Mouse (Mus musculus): ENCODE measurements around the gene Rab17.

GRCm38 (mm10) chr1:90967583-90967982, 1.9 kb downstream of the Rab17 start:
- no peak for TF ChIP-seq CTCF (conservative IDR thresholded peaks at IDR 0.05; ENCODE audit: low read length)
- TF ChIP-seq NANOG (IDR thresholded peaks at IDR 0.05; ENCODE audit: borderline replicate concordance, low read length), result no peak
- TF ChIP-seq POU5F1 (IDR thresholded peaks at IDR 0.05; ENCODE audit: borderline replicate concordance, low read length), result no peak

All from E14TG2a.4 (cell line).